Mouse (Mus musculus) urinary bladder, postnatal 10 days (tissue): Measurements from ENCODE around the gene Pla2g4d.

Experiments
- DNase-seq: peaks from one replicate; pipeline ENCODE4 v3.0.0; 2022; ENCODE audit warnings: low spot score

Gene Pla2g4d

GRCm38 (mm10) chr2:120288995-120289394, at the start of gene Pla2g4d:
TSS of gene Pla2g4d (minus strand) at chr2:120289197.
- DNase-seq: no peak

- DNase-seq: no peak
Observed at GRCm38 (mm10) chr2:120337886-120338285, 48.9 kb upstream of the Pla2g4d start.

- no peak for DNase-seq
Observed at GRCm38 (mm10) chr2:120331575-120331974, 42.6 kb upstream of the Pla2g4d start.

- DNase-seq: no peak
Observed at GRCm38 (mm10) chr2:120315077-120315476, 26.1 kb upstream of the Pla2g4d start.

- no peak for DNase-seq
Observed at GRCm38 (mm10) chr2:120314487-120314886, 25.5 kb upstream of the Pla2g4d start.

- DNase-seq: no peak
Observed at GRCm38 (mm10) chr2:120313976-120314375, 25.0 kb upstream of the Pla2g4d start, which contains the start of gene Pla2g4f. TSS of gene Pla2g4f (minus strand) at chr2:120314165.

GRCm38 (mm10) chr2:120312276-120312825, 23.4 kb upstream of the Pla2g4d start:
- no peak for DNase-seq

GRCm38 (mm10) chr2:120304113-120304512, 15.1 kb upstream of the Pla2g4d start:
- DNase-seq: no peak

GRCm38 (mm10) chr2:120301076-120301475, 12.1 kb upstream of the Pla2g4d start:
- DNase-seq: no peak

- no peak for DNase-seq
Observed at GRCm38 (mm10) chr2:120299866-120300265, 10.9 kb upstream of the Pla2g4d start.

GRCm38 (mm10) chr2:120296160-120296559, 7.2 kb upstream of the Pla2g4d start:
- DNase-seq: no peak

GRCm38 (mm10) chr2:120291471-120292078, 2.6 kb upstream of the Pla2g4d start:
- no peak for DNase-seq

- no peak for DNase-seq
Observed at GRCm38 (mm10) chr2:120288401-120288800, 596 bp downstream of the Pla2g4d start.

GRCm38 (mm10) chr2:120285639-120286038, 3.4 kb downstream of the Pla2g4d start:
- DNase-seq: no peak

GRCm38 (mm10) chr2:120284705-120285104, 4.3 kb downstream of the Pla2g4d start:
- no peak for DNase-seq

- no peak for DNase-seq
Observed at GRCm38 (mm10) chr2:120284094-120284493, 4.9 kb downstream of the Pla2g4d start.

- no peak for DNase-seq
Observed at GRCm38 (mm10) chr2:120283550-120283949, 5.4 kb downstream of the Pla2g4d start.

GRCm38 (mm10) chr2:120281221-120281620, 7.8 kb downstream of the Pla2g4d start:
- no peak for DNase-seq

- no peak for DNase-seq
Observed at GRCm38 (mm10) chr2:120279961-120280360, 9.0 kb downstream of the Pla2g4d start.

GRCm38 (mm10) chr2:120276951-120277350, 12.0 kb downstream of the Pla2g4d start:
- no peak for DNase-seq

GRCm38 (mm10) chr2:120268635-120269034, 20.4 kb downstream of the Pla2g4d start:
- DNase-seq: no peak

- DNase-seq: no peak
Observed at GRCm38 (mm10) chr2:120265523-120265922, 23.5 kb downstream of the Pla2g4d start.

- no peak for DNase-seq
Observed at GRCm38 (mm10) chr2:120264858-120265257, 24.1 kb downstream of the Pla2g4d start.

- no peak for DNase-seq
Observed at GRCm38 (mm10) chr2:120262876-120263275, 26.1 kb downstream of the Pla2g4d start.
